Mouse (Mus musculus): ENCODE results near the gene Gopc.

- peak; percentile 84 for TF ChIP-seq CTCF (conservative IDR thresholded peaks at IDR 0.05; ENCODE audit: insufficient read depth, insufficient read length, low read depth, low read length)
- TF ChIP-seq POLR2A (IDR thresholded peaks at IDR 0.05; ENCODE audit: low read depth, low read length), result no peak
These were observed 3.1 kb upstream of the Gopc start for GRCm38 (mm10) chr10:52384823-52385610.
